Mouse (Mus musculus) kidney, postnatal 14 days (tissue): ENCODE measurements around the gene Tmem231.

Source experiments
- DNase-seq: peaks from one replicate; pipeline ENCODE4 v3.0.0; 2022; ENCODE audit warnings: mixed read lengths

Gene Tmem231

DNA sequence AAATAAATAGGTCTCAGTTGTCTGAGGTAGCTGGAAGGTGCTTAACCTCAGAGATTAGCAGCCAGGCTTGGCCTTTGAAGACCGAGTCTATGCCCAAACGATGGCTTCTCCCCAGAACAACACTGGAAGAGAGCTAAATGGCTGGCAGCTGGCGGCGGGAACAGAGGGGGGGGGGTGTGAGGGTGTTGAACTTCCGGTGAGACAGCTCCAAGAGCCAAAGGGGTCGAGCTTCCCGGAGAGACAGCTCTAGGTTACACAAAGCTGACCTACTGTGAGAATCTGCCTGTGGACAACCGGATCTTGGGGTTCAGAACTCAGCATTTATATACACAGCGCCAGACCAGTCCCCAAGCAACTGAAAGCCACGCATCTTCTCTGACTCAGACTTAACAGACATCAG is 35.1 kb downstream of the Tmem231 start:
- DNase-seq: no peak

DNA sequence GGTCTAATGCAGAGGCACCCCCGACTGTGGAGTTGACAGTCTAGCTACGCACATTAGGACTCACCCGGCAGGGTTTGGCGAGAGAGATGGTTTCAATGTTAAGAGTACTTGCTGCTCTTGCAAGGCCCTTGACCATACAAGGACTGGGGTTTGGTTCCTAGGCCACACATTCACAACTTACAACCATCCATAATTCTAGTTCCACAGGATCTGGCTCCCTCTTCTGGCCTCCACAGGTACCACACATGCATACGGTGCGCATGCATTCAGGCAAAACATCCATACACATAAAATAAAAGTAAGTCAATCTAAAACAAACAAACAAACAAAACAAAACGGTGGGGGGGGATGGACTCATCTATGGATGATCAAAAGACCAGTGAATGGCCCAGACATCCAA is 38.7 kb downstream of the Tmem231 start:
- DNase-seq: no peak

DNA sequence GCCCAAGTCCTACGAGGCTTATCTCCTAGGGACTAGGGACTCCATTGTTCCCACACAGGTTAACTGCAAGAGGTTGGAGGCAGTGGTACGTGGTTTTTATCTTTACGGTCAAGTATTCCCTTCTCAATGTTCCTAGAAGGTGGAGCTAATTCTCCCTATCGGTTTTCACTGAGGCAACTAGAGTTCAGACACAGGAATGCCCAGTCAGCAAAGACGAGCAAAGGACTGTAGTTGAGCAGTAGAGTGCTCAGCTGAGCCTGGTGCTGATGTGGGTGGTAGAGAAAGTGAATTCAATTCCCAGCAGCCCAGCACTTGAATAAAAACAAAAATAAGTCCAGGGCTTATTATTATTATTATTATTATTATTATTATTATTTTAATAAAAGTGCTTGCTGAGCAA is 41.1 kb downstream of the Tmem231 start:
- DNase-seq: no peak

DNA sequence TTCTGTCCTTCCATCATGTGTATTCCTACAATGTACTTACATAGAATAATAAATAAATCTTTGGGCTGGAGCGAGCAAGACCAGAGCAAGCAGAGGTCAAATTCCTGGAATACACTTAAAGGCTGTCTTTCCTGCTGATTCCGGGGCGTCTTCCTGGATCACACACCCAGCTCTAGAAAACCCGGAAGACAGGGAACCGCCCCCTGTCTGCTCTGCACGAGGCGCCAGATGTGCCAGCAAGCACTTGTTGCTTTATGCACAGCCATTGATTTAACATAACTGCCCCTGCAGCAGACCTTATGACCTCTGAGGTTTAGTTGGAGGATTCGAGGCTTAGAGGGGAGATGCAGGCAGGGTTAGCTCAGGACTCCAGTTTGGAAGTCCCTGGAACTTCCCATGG is 41.7 kb downstream of the Tmem231 start:
- DNase-seq: no peak

DNA sequence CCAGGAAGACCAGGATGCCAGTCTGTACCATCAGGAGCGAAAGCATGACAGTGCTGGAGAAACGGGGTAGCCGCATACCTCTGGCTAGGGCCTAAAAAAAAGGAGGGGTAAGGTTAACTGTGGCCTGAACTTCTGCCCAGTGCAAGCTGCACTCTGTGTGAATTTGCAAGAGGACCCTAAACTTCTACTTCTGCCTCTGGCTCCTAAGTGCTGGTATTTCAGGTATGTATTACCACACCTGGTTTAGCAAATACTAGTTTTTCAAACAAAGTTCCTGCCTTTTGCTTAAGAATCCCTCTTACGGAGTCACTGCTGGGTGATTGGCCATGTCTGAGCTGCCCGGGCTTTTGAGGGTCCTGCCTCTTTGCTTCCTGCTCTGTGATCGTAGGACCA is 42.8 kb downstream of the Tmem231 start:
- no peak for DNase-seq

DNA sequence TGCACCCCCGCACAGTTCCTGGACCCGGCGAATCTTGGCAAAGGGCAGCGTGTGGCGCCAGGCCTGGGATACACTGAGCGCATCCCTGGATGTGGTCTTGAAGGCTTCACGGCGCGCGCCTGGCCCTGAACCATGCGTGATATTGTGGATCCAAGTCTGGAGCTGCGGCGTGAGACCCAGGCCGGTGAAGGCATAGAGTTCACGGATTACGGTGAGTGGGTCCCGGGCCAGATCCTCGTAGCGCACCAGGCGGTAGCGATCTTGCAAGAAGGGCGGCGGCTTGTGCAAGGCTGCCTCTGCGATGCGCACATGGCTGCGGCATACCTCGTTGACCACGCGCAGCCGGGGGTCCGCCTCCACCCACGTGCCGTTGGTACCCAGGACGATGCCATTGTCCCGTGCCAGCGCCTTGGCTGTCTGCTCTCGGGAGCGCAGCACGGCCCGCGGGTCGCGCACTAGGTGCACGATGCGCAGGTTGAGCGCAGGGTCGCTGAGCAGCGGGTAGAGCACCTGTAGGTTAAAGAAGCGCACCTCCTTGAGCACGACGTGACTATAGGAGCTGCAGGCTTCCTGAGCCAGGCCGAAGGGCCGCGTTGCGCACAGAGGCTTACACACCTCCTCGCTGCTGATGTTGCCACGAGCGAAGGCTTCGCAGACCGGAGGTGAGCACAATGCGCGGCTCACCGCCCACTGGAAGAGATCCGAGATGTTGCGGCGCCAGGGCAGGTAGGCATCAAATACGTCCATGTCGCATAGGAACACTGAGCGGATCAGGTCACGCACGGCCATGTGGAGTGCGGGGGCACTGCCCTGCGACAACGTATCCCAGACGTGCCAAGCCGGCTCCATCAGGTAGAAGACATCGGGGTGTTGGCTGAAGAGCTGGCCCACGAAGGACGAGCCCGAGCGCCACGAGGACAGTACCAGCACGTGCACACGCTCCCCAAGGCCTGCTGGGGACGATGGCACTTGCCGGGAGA is 43.5 kb downstream of the Tmem231 start:
- no peak for DNase-seq

DNA sequence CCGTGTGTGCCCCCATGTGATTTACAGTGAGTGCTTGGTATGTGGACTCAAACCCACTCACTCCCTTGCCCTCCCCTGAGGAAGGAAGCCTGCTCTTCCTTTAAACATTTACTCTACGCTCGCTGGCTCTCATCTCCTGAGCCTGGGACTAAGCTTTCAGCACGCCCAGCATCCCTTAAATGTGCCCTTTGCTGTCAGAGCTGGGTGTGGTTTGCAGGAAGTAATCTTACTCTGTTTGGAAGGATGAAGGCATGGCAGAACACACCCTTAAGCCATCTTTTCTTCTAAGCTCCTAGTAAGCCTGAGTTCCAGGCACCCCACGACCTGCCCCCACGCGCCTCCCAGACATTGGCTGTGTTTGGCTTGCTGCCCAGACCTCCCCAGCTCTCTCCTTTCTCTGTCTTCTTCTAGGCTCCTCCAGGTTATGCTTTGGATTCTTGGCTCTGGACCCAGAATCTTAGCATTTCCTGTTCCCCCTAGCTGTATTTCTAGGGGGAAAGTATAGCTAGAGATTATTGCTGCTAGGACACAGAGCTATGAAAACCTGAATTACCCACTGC is 45.5 kb downstream of the Tmem231 start:
- peak; percentile 44 for DNase-seq

DNA sequence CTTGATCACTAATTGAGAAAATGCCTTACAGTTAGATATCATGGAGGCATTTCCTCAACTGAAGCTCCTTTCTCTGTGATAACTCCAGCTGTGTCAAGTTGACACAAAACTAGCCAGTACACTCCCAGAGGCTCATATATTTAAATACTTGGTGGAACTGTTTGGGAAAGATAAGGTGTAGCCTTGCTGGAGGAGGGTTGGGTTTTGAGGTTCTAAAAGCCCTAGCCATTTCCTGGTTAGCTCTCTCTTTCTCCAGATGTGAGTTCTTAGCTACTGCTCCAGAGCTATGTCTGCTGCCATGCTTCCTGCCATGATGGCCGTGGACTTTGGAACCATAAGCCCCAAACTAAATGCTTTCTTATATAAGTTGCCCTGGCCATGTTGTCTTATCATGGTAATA is 46.2 kb downstream of the Tmem231 start:
- DNase-seq: no peak

DNA sequence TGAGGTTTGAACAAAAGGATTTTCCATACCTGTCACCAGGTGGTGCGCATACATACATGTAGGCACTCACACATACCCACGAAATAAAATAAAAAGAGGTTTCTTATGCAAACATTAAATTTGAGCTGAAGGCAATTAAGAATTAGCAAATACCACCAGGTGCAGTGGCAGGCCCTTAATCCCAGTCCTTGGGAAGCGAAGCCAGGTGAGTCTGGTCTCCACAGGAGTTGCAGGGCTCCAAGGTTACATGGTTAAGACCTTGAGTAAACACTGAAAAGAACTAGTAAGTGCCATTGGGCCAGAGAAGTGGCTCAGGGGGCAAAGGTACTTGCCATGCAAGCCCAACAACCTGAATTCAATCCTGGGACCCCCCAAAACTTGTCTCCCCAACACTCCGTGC is 50.1 kb downstream of the Tmem231 start:
- DNase-seq: no peak

DNA sequence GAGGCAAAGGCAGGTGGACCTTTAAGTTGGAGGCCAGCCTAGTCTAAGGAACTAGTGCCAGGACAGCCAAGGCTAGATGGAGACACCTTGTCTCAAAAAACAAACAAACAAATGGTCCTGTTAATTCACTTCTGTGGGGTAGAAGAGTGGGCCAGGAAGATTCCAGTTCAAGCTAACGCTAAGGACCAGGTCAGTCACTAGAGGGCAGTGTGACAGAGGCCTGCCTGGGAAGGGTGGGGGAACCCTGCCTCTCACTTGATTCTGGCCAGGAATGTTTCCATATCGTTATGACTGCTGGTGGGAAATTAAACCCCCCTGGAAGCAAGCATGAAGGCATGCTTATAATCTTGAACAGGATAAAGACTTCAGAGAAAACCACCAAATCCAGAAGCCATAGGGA is 52.1 kb downstream of the Tmem231 start:
- DNase-seq: peak; percentile 51

DNA sequence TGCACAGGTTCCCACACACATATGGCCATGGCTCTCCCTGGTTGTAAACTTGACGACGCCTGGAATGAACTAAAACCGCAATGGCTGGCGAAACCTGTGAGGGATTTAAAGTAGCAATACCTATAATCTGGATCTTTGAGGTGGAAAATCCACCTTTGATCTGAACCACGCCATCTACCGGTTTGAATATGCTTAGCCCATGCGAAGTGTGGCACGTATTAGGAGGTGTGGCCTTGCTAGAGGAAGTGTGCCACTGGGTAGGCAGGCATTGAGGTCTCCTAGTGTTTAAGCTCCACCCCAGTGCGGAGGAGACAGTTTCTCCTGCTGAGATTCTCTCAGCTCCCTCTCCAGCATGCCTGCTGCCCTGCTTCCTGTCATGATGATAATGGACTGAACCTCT is 56.0 kb downstream of the Tmem231 start:
- DNase-seq: no peak

DNA sequence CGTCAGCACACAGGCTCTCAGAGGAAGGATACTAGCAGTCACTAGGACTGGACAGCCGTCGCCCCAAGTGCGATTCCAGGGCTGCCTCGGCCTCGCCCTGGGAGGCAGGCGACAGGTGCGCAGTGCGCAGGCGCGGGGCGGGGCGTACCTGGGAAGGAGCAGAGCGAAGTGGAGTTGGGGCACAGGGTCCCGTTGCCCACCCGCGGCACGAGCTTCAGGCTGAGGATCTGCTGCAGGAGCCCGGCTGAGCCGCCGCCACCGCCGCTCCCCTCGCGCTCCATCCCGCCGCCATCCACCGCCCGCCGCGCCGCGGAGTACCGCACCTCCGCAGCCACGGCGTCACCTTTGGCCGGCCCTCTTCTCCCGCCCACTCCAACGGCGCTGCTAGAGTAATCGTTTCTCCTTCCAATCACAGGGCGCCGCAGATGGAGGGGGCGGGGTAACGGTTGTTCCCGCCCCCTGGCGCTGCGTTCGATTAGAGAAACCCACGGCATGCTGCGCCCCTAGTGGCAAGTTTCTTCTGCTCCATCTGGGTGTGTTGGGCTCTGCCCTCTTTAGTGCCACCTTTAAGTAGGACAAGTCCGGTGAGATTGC is 57.2 kb downstream of the Tmem231 start, which contains the start of gene Tmem170:
Tmem170 (minus strand) TSS at position 396 of the 594 bp plus-strand sequence.
- DNase-seq: peak; percentile 99

DNA sequence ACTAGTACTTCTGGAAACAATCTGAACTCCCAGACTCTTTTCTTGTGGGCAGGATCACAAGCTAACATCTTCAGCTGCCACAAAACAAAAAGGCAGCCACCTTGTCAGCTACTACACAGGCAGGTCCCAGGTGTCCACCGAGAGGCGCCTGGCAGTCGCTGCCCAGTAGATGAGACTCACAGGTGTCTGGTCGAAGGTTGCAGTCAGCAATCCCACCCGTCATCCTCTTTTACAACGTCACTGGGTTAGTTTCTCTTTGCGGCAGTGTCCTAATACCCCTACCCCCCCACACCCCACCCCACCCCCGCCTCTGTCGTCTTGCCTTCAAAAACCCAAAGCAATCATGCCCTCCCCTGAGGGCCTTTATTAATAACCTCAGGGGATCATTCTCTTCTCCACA is 57.9 kb downstream of the Tmem231 start:
- peak; percentile 25 for DNase-seq

DNA sequence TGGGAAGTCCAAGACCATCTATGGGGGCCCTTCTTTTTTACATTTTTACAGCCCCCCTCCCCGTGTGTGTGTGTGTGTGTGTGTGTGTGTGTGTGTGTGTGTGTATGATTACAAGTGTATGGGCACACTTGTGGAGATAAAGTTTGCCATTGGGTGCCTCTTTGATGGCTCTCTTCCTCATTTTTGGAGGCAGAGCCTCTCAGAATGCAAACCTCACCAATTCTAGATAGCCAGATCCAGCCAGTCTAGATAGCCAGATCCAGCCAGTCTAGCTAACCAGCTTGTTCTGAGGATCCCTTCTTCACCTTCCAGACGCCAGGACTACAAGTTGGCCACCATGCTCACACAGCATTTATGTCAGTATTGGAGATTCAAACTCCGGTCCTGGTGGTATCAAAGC is 62.4 kb downstream of the Tmem231 start:
- DNase-seq: no peak

DNA sequence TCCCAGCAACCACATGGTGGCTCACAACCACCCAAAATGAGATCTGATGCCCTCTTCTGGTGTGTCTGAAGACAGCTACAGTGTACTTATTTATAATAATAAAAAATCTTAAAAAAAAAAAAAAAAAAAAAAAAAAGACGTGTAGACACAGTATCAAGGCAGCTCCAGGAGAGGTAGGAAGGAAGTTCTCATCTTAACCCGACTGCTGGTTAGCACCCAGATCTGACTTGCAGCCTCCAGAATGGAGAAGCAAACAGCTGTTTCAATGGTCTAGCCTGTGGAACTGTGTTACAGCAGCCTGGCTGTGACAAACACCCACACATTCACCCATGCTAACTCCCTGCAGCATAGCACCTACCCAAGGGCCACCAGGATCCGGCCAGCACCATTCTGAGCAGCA is 63.3 kb downstream of the Tmem231 start:
- no peak for DNase-seq

DNA sequence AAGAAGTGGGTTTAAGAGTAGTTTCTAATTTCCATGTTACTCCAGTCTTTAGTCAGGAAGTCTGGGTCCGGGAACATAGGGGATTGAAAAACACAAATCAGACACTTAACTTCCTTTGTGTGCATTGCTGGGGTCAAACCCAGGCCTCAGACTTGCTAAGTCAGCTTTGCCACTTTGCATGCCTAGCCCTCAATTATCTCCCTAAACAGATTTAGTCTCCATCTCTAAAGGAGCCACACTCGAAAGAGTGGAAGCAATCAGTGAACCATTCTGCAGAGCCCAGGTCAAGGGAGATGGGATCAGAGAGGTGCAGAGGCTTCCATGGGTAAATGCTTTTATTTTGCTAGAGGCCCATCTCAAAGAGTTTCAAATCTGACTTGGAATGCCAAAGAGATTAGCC is 65.0 kb downstream of the Tmem231 start:
- DNase-seq: no peak

DNA sequence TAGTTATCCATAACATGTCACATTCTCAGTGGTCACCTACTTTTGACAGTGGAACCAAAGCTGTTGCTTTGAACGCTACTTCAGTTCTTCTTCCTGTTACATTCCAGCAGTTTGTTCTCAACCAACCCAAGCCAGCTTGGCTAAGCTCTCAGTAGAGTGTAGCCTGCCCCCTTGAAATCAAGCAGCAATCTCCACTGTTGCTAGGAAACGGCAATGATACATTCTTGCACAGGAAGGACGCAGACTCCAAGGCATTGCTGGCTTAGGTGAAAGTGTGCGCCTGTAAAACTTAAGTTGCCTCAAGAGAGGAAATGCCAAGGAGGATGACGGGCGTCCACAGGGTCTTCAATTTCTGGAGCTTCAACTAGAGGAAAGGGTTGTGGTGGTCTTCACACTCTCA is 67.8 kb downstream of the Tmem231 start:
- peak; percentile 40 for DNase-seq

DNA sequence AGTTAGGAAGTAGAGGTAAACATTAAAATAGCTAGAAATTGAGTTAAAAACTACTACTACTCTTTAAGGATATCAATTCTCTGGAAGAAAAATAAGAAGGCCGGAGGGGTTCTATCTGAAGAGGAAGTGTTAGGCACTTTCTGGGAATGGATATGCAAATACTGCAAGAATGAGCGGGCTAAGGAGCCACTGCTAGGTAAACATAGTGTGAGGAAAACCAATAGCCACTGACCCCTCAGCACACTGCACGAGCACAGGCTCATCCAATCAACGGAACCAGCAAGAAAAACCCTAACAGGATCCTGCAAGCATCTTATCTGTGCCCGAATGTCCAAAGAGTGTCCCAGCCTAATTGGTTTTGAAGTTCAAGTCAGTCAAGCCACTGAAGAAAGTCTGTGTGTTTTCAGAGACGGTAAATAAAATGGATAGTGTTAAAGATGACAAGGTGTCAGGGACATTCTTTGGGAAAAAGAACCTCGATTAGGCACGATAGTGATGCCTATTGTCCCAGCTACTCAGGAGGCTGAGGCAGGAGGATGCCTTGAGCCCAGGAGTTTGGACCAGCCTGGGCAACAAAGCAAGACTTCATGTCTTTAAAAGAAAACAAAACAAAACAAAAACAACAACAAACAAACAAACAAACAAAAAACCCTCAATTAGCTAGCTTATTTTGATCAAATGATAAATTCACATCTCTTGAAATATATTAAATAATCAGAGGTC is 68.4 kb downstream of the Tmem231 start:
- DNase-seq: no peak

DNA sequence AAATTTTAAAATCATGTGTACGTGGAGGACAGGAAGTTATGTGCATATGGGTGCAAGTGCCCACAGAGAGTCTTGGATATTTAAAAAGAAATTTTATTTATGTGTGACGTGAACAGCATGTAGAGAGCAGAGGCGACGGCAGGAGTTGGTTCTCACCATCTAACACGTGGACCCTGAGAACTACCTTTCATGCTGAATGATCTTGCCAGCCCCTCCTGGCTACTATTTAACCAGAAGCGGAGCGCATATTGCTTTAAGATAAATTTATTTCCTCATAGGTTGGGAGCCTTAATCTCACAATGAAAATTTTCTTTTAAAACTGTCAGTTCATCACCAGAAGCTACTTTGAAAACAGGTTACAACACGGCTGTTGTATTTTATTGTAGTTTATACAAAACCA is 69.0 kb downstream of the Tmem231 start:
- DNase-seq: no peak

DNA sequence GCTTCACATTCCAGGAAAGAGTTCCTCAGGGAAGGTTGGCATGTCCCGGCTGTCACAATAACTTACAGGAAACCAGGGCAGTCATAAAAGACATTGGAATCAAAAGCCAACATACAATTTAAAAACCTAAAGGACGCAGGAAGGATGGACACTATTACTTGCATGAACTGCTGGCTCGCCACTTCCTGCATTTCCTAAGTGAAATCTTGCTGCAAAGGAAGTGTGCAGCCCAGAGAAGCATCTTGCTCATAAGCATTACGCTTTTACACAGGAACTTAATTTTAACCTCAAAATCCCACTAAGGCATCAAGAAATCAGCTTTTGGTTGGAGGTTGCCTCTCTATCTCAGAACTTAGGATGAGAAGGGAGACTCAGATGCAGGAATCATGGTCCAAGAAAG is 70.4 kb downstream of the Tmem231 start:
- peak; percentile 19 for DNase-seq
